Mouse (Mus musculus) spleen, adult 2 months (tissue): ENCODE data around the gene Rapgef5. TPM values are rescaled to one million over a fixed set of nuclear protein-coding genes. Genes with fewer than 3 reads are reported as not detected.

ENCODE experiments used
- DNase-seq, 2 experiments: peaks; one replicate each; pipeline versions ENCODE4 v3.0.0 to v3.0.0-alpha.2; 2012 to 2021; ENCODE audit warnings: low spot score in 2 of 2, low read depth in 1 of 2
- H3K27ac ChIP-seq: fragments of 200-500 bp; 2 replicates; pipeline ENCODE4 v1.5.1; 2012; ENCODE audit warnings: low read length, inconsistent platforms; ENCODE audit not compliant: insufficient read depth
- H3K27me3 ChIP-seq: fragments of 200-500 bp; 2 replicates; pipeline ENCODE4 v1.6.1; 2012; ENCODE audit warnings: mild to moderate bottlenecking, moderate library complexity, low read length, inconsistent platforms; ENCODE audit not compliant: control insufficient read depth, insufficient read depth
- H3K36me3 ChIP-seq: fragments of 200-500 bp; 2 replicates; pipeline ENCODE4 v1.6.1; 2012; ENCODE audit warnings: mild to moderate bottlenecking, low read length, inconsistent platforms; ENCODE audit not compliant: control insufficient read depth, insufficient read depth
- H3K4me1 ChIP-seq: fragments of 200-500 bp; 2 replicates; pipeline ENCODE4 v1.6.1; 2011; ENCODE audit warnings: inconsistent platforms; ENCODE audit not compliant: control insufficient read depth, insufficient read depth, insufficient read length
- H3K4me3 ChIP-seq: fragments of 200-500 bp; 2 replicates; pipeline ENCODE4 v1.5.1; 2011; ENCODE audit warnings: mild to moderate bottlenecking, inconsistent platforms; ENCODE audit not compliant: insufficient read depth, insufficient read length; ENCODE audit errors: extremely low read depth
- CTCF ChIP-seq: fragments of 200-500 bp; IDR thresholded peaks from 2 replicates; pipeline ENCODE4 v1.5.1; 2011; ENCODE audit warnings: mild to moderate bottlenecking, inconsistent platforms; ENCODE audit not compliant: insufficient read depth, insufficient read length, insufficient replicate concordance; ENCODE audit errors: extremely low read depth
- POLR2A ChIP-seq: fragments of 200-500 bp; IDR thresholded peaks from 2 replicates; pipeline ENCODE4 v1.6.1; 2011; ENCODE audit warnings: low read depth, low read length, inconsistent platforms
- WGBS: fragments of 180-500 bp; shearing (Covaris S2); methylation state at CpG from one replicate; pipeline ENCODE4 v1.1.7; 2018; 5-methylcytosine and 5-hydroxymethylcytosine counted together
- polyA plus RNA-seq: library from polyadenylated mRNA; depleted of rRNA; stranded (reverse); fragments of >200 nt; gene quantifications from 2 replicates; pipeline ENCODE4 v1.2.3, GENCODE M21; 2012

The Rapgef5 gene
- polyA plus RNA-seq, 1 experiment: 6.9 TPM

DNA sequence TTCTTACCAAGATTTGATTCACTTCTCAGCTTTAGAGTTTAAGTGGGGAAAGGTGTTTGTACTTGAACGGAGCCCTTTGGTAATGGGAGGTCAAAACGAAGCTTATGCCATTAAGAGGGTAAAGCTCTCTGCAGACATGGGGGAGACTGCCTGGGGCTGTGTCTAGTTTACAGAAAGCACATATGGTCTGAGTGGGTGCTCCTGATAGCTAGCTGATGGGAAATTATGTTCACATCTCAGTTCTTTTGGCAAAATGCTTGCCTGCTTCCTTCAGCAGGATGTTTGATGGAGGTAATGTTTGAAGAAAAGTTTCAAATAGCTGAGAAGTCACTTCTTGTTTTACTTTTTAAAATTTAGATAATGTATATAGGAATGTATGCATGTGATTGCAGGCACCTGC, 53.4 kb downstream of the Rapgef5 start:
- peaks cover 13% of the 10 kb centered on the region; the same call in 1 of the 2 replicates for H3K4me1 ChIP-seq
- 77% methylated on average over 2 of the region's 2 CpGs for WGBS
- no peaks in the 10 kb centered on the region for H3K27me3 ChIP-seq
- no peak for TF ChIP-seq CTCF
- no peak for TF ChIP-seq POLR2A
- DNase-seq: no peak
- no peak overlapping the region for H3K27ac ChIP-seq
- no peaks in the 10 kb centered on the region for H3K36me3 ChIP-seq
- H3K4me3 ChIP-seq: no peak overlapping the region

DNA sequence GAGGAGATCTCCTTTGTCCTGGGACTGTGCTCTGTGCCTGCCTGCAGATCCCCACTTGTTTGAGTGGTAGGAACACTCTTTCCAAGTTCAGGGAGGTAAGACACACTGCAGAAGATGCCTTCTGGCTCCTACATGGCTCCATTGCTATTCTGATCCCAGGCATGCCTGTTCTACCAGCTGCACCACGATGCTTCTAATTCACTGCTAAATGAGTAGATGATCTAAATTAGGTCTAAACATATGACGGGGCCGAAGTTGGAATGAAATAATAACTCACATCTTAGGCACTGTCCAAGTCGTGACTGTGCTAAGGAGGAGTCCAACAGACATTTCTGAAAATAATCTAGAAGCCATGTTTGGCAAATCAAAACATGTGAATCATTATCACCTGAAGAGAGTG, 68.0 kb downstream of the Rapgef5 start:
- DNase-seq: no peak
- Histone ChIP-seq H3K27me3 (no peaks in the 10 kb centered on the region), H3K4me1 (no peaks in the 10 kb centered on the region; the same call in 1 of the 2 replicates), H3K36me3 (peaks cover 3% of the 10 kb centered on the region; the same call in 1 of the 2 replicates), H3K4me3 (no peak overlapping the region), H3K27ac (no peak overlapping the region)
- 95% methylated on average over 4 of the region's 4 CpGs for WGBS
- TF ChIP-seq POLR2A: no peak
- TF ChIP-seq CTCF: no peak

DNA sequence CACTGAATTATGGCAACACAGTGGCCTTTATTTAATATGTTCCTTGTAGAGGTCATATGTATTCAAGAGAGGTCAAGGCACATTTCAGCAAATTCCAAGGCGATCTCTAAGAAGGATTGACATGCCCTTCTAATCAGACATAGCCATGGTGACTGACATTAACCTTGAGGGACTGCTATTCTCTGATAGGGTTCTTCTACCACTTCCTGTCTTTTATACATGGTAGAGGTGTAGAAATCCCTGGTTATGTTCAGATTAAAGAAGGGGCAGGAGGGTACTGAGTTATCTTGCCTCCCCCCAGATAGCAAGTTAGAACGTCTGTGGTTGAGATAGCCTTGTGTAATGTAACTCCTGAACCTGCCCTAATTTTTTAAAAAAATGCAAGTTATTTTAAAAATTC, 69.1 kb downstream of the Rapgef5 start:
- Histone ChIP-seq H3K4me1 (no peaks in the 10 kb centered on the region; the same call in 1 of the 2 replicates), H3K27me3 (no peaks in the 10 kb centered on the region), H3K36me3 (peaks cover 3% of the 10 kb centered on the region; the same call in 1 of the 2 replicates), H3K4me3 (no peak overlapping the region), H3K27ac (no peak overlapping the region)
- no peak for TF ChIP-seq POLR2A
- TF ChIP-seq CTCF: no peak
- 75% methylated on average over 2 of the region's 2 CpGs for WGBS
- no peak for DNase-seq

DNA sequence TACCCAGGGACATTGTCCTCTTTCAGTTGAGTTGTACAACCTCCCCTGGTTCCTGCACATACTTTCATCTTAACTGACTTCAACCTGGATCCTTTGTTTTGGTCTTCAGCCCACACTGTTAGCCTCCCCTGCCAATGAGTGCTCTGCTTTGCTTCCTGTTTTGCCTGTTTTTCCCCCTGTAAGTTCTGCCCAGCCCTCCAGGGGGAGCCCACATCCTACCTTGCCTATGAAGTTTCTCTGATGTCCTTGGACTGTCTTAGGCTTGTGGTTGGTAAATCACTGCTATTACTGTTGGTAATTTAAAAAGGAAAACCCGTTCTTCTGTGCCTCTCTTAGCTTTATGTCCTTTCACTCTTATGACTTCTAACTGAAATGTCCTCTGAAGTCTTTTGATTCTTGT, 69.8 kb downstream of the Rapgef5 start:
- Histone ChIP-seq H3K36me3 (peaks cover 3% of the 10 kb centered on the region; the same call in 1 of the 2 replicates), H3K27me3 (no peaks in the 10 kb centered on the region), H3K4me3 (no peak overlapping the region), H3K4me1 (no peaks in the 10 kb centered on the region; the same call in 1 of the 2 replicates), H3K27ac (no peak overlapping the region)
- TF ChIP-seq POLR2A (no peak), CTCF (peak; percentile 69; the same call in 1 of the 2 replicates)
- WGBS: 9% methylated on average over 1 of the region's 1 CpGs
- DNase-seq: peak; percentile 45 to 71

GRCm38 (mm10) chr12:117589186-117589585, 72.9 kb downstream of the Rapgef5 start:
- Histone ChIP-seq H3K27me3 (no peaks in the 10 kb centered on the region), H3K36me3 (peaks cover 3% of the 10 kb centered on the region; the same call in 1 of the 2 replicates), H3K4me1 (no peaks in the 10 kb centered on the region; the same call in 1 of the 2 replicates), H3K4me3 (no peak overlapping the region), H3K27ac (no peak overlapping the region)
- DNase-seq: no peak
- WGBS: 83% methylated on average over 2 of the region's 2 CpGs
- no peak for TF ChIP-seq CTCF
- TF ChIP-seq POLR2A: no peak

- no peaks in the 10 kb centered on the region; the same call in 1 of the 2 replicates for H3K4me1 ChIP-seq
- H3K4me3 ChIP-seq: no peak overlapping the region
- DNase-seq: no peak
- H3K27me3 ChIP-seq: no peaks in the 10 kb centered on the region
- TF ChIP-seq POLR2A: no peak
- TF ChIP-seq CTCF: no peak
- 83% methylated on average over 2 of the region's 2 CpGs for WGBS
- no peaks in the 10 kb centered on the region for H3K36me3 ChIP-seq
- no peak overlapping the region for H3K27ac ChIP-seq
Measured at GRCm38 (mm10) chr12:117592019-117592418, 75.7 kb downstream of the Rapgef5 start.

DNA sequence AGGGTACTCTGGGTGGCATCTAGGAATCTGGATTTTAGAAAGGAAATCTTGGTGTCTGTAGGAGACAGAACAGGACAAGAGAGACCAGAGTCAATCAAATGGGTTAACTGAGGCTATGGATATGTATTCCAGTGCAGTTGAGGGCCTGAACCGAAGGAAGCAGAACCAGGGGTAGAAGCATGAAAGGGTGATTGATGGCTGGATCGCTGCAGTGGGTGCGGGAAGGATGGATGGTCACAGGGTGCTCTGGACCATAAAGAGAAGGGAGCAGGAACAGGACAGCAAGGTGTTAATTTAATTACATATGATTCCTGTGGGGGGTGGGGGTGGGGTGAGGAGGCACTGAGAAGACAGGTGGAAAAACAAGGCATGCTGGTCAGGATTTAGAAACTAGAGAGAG, 76.3 kb downstream of the Rapgef5 start:
- Histone ChIP-seq H3K27ac (no peak overlapping the region), H3K27me3 (no peaks in the 10 kb centered on the region), H3K4me3 (no peak overlapping the region), H3K36me3 (no peaks in the 10 kb centered on the region), H3K4me1 (no peaks in the 10 kb centered on the region; the same call in 1 of the 2 replicates)
- TF ChIP-seq POLR2A (no peak), CTCF (no peak)
- 75% methylated on average over 3 of the region's 3 CpGs for WGBS
- no peak for DNase-seq
